Mouse (Mus musculus): ENCODE measurements at regions not wholly inside any gene's neighbourhood (a gene's known extent, or its start where the extent isn't known, plus 50 kb on each side); places are given as distances from the start of the nearest gene placed in this dataset.

DNA sequence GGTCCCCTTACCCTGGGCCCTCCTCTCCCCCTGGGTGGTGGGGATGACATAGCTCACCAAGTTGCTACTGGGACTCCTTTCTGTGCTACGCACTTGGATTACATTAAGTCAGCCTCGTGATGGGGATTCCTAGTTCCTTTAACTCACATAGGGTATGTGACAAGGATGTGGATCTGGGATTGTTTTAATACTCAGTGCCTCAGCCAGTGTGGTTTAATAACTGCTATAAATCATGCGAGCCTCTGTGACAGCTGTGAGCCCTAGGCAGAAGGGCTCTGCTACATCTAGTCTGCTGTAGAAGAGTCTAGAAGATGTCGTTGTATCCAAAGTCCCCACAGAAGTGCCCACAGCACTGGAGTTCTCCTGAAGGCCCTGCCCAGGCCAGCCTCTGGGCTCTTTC is 796.5 kb upstream of the Car8 start:
- TF ChIP-seq POLR2A (IDR thresholded peaks at IDR 0.05; ENCODE audit: low read depth, low read length) (no peak), CTCF (IDR thresholded peaks at IDR 0.05; ENCODE audit: extremely low read depth, insufficient read length, insufficient replicate concordance, low read depth, low read length) (no peak)
- H3K36me3 ChIP-seq (ENCODE audit: control insufficient read depth, insufficient read depth, low read length), result no peaks in the 10 kb centered on the region

DNA sequence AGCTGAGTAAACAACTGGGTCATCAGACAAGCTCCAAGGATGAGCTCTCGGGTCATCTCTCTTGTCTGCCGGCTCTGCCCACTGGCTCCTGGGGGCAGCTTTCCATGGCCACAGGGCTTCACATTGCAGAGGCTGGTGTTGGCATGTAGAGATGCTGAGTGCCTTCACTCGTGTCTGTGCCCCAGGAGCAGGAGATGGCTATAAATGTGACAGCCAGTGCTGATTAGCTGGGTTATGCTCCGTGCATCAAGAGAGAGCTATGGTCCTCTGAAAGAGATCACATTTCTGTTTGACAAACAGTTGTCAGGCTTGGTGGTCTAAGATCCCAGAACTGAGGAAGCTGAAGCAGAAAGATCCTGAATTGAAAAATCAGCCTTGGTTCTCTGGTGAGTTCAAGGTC is 795.4 kb upstream of the Car8 start:
- Histone ChIP-seq H3K27ac (ENCODE audit: insufficient read depth, low read depth, low read length) (no peak overlapping the region), H3K4me1 (ENCODE audit: control insufficient read depth, insufficient read depth, insufficient read length, low read length) (no peaks in the 10 kb centered on the region), H3K27me3 (ENCODE audit: control insufficient read depth, insufficient read depth, low read length) (no peaks in the 10 kb centered on the region), H3K4me3 (ENCODE audit: low read depth, low read length) (no peak overlapping the region), H3K36me3 (ENCODE audit: control insufficient read depth, insufficient read depth, low read length) (no peaks in the 10 kb centered on the region)
- no peak for TF ChIP-seq POLR2A (IDR thresholded peaks at IDR 0.05; ENCODE audit: low read depth, low read length)
- TF ChIP-seq CTCF (IDR thresholded peaks at IDR 0.05; ENCODE audit: extremely low read depth, insufficient read length, insufficient replicate concordance, low read depth, low read length), result no peak
- 79% methylated on average over 4 of the region's 4 CpGs for WGBS

More for the DNA sequence above, 796.5 kb upstream of the Car8 start:
- Histone ChIP-seq H3K27ac (ENCODE audit: insufficient read depth, low read depth, low read length) (no peak overlapping the region), H3K27me3 (ENCODE audit: control insufficient read depth, insufficient read depth, low read length) (no peaks in the 10 kb centered on the region), H3K4me1 (ENCODE audit: control insufficient read depth, insufficient read depth, insufficient read length, low read length) (no peaks in the 10 kb centered on the region), H3K4me3 (ENCODE audit: low read depth, low read length) (no peak overlapping the region)
- 46% methylated on average over 4 of the region's 4 CpGs for WGBS

DNA sequence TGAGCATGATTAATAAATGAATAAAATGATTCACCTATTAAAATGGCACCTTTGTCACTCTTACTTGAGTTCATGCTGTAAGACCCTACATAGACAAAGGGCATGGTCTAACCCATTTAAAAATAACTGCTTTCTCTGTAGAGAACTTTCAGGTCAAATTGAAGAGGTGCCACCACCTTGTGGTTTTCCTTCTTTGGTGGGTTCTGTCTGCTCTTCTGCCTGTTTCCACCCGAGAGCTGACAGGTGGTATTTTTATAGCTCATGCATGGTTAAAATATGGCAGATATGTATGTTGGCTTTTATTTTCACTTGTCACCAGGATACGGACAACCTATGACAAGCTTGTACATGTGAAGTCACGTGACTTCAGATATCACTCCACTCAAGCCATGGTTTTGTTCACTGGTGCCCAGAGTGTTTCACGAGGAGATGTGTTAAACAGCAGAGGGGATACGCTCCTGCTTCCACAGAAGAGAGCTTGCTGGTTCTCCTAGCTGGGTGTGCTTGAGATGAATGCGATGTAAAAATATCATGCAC is 794.3 kb upstream of the Car8 start:
- WGBS, result 88% methylated on average over 6 of the region's 6 CpGs
- Histone ChIP-seq H3K36me3 (ENCODE audit: control insufficient read depth, insufficient read depth, low read length) (no peaks in the 10 kb centered on the region), H3K27me3 (ENCODE audit: control insufficient read depth, insufficient read depth, low read length) (no peaks in the 10 kb centered on the region), H3K27ac (ENCODE audit: insufficient read depth, low read depth, low read length) (no peak overlapping the region), H3K4me1 (ENCODE audit: control insufficient read depth, insufficient read depth, insufficient read length, low read length) (no peaks in the 10 kb centered on the region), H3K4me3 (ENCODE audit: low read depth, low read length) (no peak overlapping the region)
- TF ChIP-seq POLR2A (IDR thresholded peaks at IDR 0.05; ENCODE audit: low read depth, low read length), result no peak
- TF ChIP-seq CTCF (IDR thresholded peaks at IDR 0.05; ENCODE audit: extremely low read depth, insufficient read length, insufficient replicate concordance, low read depth, low read length), result no peak

DNA sequence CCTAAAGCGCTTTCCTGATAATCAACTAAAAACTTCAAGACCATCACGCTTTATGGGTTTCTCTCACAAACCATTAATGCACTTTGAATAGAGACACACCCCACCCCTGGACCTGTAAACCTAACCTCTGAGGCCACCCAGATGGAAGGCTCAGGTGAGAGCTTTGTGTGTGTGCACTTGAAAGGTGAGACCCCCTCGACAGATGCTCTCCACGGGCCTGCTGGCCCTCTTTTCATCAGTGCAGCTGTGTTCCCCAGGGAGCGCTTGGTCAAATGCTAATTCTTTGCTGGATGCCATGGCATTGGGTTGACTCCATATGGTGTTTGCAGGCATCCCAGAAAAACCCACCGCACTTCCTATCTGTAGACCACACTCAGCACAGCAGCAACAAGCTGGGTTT is 792.8 kb upstream of the Car8 start:
- no peak for TF ChIP-seq POLR2A (IDR thresholded peaks at IDR 0.05; ENCODE audit: low read depth, low read length)
- no peak for TF ChIP-seq CTCF (IDR thresholded peaks at IDR 0.05; ENCODE audit: extremely low read depth, insufficient read length, insufficient replicate concordance, low read depth, low read length)
- 79% methylated on average over 6 of the region's 6 CpGs for WGBS
- no peaks in the 10 kb centered on the region for H3K36me3 ChIP-seq (ENCODE audit: control insufficient read depth, insufficient read depth, low read length)
- H3K4me1 ChIP-seq (ENCODE audit: control insufficient read depth, insufficient read depth, insufficient read length, low read length), result peaks cover 4% of the 10 kb centered on the region; the same call in 1 of the 2 replicates
- no peak overlapping the region for H3K4me3 ChIP-seq (ENCODE audit: low read depth, low read length)
- no peak overlapping the region for H3K27ac ChIP-seq (ENCODE audit: insufficient read depth, low read depth, low read length)
- no peaks in the 10 kb centered on the region for H3K27me3 ChIP-seq (ENCODE audit: control insufficient read depth, insufficient read depth, low read length)

DNA sequence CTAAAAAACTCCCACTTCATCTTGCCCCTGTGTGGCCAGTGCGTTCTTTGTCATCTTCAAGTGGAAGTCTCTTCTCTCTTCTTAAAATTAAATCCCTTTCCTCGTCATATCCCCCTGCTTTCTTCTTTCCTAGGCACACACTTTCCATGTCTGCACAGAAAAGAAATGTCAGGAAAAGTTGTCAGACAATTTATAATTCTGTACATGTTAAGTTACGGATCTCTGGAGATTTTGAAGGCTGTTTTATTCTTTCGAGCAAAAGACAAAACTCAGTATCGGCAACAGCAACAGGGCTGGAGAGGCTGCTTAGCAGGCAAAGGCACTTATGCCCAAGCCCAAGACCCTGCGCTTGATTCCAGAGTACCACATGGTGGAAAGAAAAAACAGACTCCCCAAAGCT is 790.1 kb upstream of the Car8 start:
- TF ChIP-seq POLR2A (IDR thresholded peaks at IDR 0.05; ENCODE audit: low read depth, low read length) (no peak), CTCF (IDR thresholded peaks at IDR 0.05; ENCODE audit: extremely low read depth, insufficient read length, insufficient replicate concordance, low read depth, low read length) (no peak)
- no peaks in the 10 kb centered on the region for H3K27me3 ChIP-seq (ENCODE audit: control insufficient read depth, insufficient read depth, low read length)
- peaks cover 16% of the 10 kb centered on the region; the same call in 1 of the 2 replicates for H3K4me1 ChIP-seq (ENCODE audit: control insufficient read depth, insufficient read depth, insufficient read length, low read length)
- H3K36me3 ChIP-seq (ENCODE audit: control insufficient read depth, insufficient read depth, low read length), result no peaks in the 10 kb centered on the region
- H3K27ac ChIP-seq (ENCODE audit: insufficient read depth, low read depth, low read length), result no peak overlapping the region
- no peak overlapping the region for H3K4me3 ChIP-seq (ENCODE audit: low read depth, low read length)
- WGBS, result 57% methylated on average over 6 of the region's 6 CpGs

DNA sequence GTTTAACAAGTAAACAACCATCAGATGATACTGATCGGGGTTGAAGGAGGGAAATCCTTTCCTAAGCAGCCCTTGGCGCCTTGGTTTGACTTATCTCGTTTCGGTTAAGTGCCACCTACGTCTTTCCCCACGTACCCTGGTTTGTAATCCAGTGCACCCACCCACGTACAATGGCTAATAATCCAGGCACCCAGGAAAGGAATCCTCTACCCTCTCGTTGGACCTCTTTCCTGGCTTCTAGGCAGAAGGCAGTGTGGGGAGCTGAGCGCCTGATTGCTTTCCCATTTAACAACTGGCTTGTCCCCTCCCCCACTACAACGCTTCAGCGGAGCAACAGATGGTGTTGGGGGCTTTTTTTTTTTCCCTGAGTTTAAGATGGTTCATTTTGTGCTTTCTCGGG is 789.6 kb upstream of the Car8 start:
- peaks cover 16% of the 10 kb centered on the region; the same call in 1 of the 2 replicates for H3K4me1 ChIP-seq (ENCODE audit: control insufficient read depth, insufficient read depth, insufficient read length, low read length)
- under 1% methylated on average over 12 of the region's 12 CpGs for WGBS
- TF ChIP-seq POLR2A (IDR thresholded peaks at IDR 0.05; ENCODE audit: low read depth, low read length), result no peak
- no peak for TF ChIP-seq CTCF (IDR thresholded peaks at IDR 0.05; ENCODE audit: extremely low read depth, insufficient read length, insufficient replicate concordance, low read depth, low read length)
- no peak overlapping the region for H3K27ac ChIP-seq (ENCODE audit: insufficient read depth, low read depth, low read length)
- peak overlapping the region; percentile 4; the same call in 1 of the 2 replicates for H3K4me3 ChIP-seq (ENCODE audit: low read depth, low read length)
- no peaks in the 10 kb centered on the region for H3K36me3 ChIP-seq (ENCODE audit: control insufficient read depth, insufficient read depth, low read length)
- no peaks in the 10 kb centered on the region for H3K27me3 ChIP-seq (ENCODE audit: control insufficient read depth, insufficient read depth, low read length)

DNA sequence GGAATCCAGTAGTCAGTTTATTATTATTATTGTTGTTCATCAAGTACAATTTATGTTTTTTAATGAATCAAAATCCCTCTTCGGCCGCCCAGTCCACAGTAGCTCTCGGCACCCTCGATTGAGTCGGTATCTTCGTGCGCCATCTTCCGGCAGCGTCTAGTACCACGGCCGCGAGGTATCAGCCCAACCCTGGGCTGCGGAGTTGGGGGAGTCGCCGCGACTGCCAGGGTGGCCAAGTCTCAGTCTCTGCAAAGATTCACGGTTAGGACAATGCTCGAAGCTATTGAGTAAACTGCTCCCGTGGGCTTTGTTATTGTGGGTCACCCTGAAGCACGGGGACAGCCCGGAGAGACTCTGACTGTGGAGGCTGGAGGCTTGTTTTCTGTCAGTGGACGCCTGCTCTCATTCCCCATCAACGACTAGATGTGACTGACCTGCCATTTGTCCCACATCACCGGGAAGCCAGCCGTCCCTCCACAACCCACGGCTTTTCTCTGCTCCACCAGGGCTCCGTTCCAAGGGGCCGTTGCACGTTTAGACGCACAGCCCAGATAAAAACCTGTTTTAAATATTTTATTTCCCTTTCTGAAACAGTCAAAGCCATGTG is 789.1 kb upstream of the Car8 start:
- TF ChIP-seq CTCF (IDR thresholded peaks at IDR 0.05; ENCODE audit: extremely low read depth, insufficient read length, insufficient replicate concordance, low read depth, low read length) (peak; percentile 79; the same call in 1 of the 2 replicates), POLR2A (IDR thresholded peaks at IDR 0.05; ENCODE audit: low read depth, low read length) (peak; percentile 16; the same call in 1 of the 2 replicates)

More for the DNA sequence above, 789.1 kb upstream of the Car8 start:
- H3K4me1 ChIP-seq (ENCODE audit: control insufficient read depth, insufficient read depth, insufficient read length, low read length), result peaks cover 16% of the 10 kb centered on the region; the same call in 1 of the 2 replicates
- 0 out of 2 replicates have a peak overlapping the region, but pooled peaks have one; percentile 2 for H3K27ac ChIP-seq (ENCODE audit: insufficient read depth, low read depth, low read length)
- H3K36me3 ChIP-seq (ENCODE audit: control insufficient read depth, insufficient read depth, low read length), result no peaks in the 10 kb centered on the region
- H3K27me3 ChIP-seq (ENCODE audit: control insufficient read depth, insufficient read depth, low read length), result no peaks in the 10 kb centered on the region
- 0% methylated on average over 30 of the region's 30 CpGs for WGBS
- peak overlapping the region; percentile 62 for H3K4me3 ChIP-seq (ENCODE audit: low read depth, low read length)

All from small intestine, adult 2 months (tissue).